Mouse (Mus musculus): Measurements from ENCODE around the gene Vmn2r88. TPM values are rescaled to one million over a fixed set of nuclear protein-coding genes. Genes with fewer than 3 reads are reported as not detected.
"Not testable (repeated sequence)": the region's sequence is repeated elsewhere in the genome, so short reads cannot be mapped to it uniquely, and the experiment has no call there.

Vmn2r88 gene
- total RNA-seq (2021) = not detected
- long read RNA-seq, experiment 1 = 0 reads
- long read RNA-seq, experiment 2 = 0 reads

- intact Hi-C loops (cut with DNase I; ENCODE audit: low total_unique reads) = no loop called here
Observed at GRCm38 (mm10) chr14:51410520-51410919, at the start of gene Vmn2r88. Vmn2r88 (plus strand) TSS chr14:51410820.

GRCm38 (mm10) chr14:51361456-51361855 is 49.2 kb upstream of the Vmn2r88 start, which contains the start of gene Gm7247:
Gm7247 (plus strand) TSS chr14:51361756.
- DNase-seq = no peak
- intact Hi-C loops (cut with DNase I; ENCODE audit: low total_unique reads) = no loop called here

More at GRCm38 (mm10) chr14:51410520-51410919, at the start of gene Vmn2r88:
- no peak for DNase-seq

GRCm38 (mm10) chr14:51382805-51383204 is 27.8 kb upstream of the Vmn2r88 start:
- intact Hi-C loops (cut with DNase I; ENCODE audit: low total_unique reads) = no loop called here
- no peak for DNase-seq

GRCm38 (mm10) chr14:51384351-51384750 is 26.3 kb upstream of the Vmn2r88 start:
- no peak for DNase-seq
- intact Hi-C loops (cut with DNase I; ENCODE audit: low total_unique reads) = no loop called here

- DNase-seq = no peak
- intact Hi-C loops (cut with DNase I; ENCODE audit: low total_unique reads) = no loop called here
Observed at GRCm38 (mm10) chr14:51385741-51386140, 24.9 kb upstream of the Vmn2r88 start.

- no peak for DNase-seq
Observed at GRCm38 (mm10) chr14:51387768-51388167, 22.9 kb upstream of the Vmn2r88 start.

GRCm38 (mm10) chr14:51388222-51388621 is 22.4 kb upstream of the Vmn2r88 start:
- DNase-seq = no peak
- intact Hi-C loops (cut with DNase I; ENCODE audit: low total_unique reads) = no loop called here

More at GRCm38 (mm10) chr14:51387768-51388167, 22.9 kb upstream of the Vmn2r88 start:
- intact Hi-C loops (cut with DNase I; ENCODE audit: low total_unique reads) = no loop called here

GRCm38 (mm10) chr14:51423885-51424284 is 13.3 kb downstream of the Vmn2r88 start:
- no peak for DNase-seq
- intact Hi-C loops (cut with DNase I; ENCODE audit: low total_unique reads) = no loop called here

- DNase-seq; intact Hi-C loops (cut with DNase I; ENCODE audit: low total_unique reads): not testable (repeated sequence)
Observed at GRCm38 (mm10) chr14:51430138-51430537, 19.5 kb downstream of the Vmn2r88 start.

GRCm38 (mm10) chr14:51434546-51434945 is 23.9 kb downstream of the Vmn2r88 start:
- intact Hi-C loops (cut with DNase I; ENCODE audit: low total_unique reads) = no loop called here
- DNase-seq = no peak

GRCm38 (mm10) chr14:51435020-51435419 is 24.4 kb downstream of the Vmn2r88 start:
- intact Hi-C loops (cut with DNase I; ENCODE audit: low total_unique reads) = no loop called here

GRCm38 (mm10) chr14:51438955-51439354 is 28.3 kb downstream of the Vmn2r88 start:
- no peak for DNase-seq
- intact Hi-C loops (cut with DNase I; ENCODE audit: low total_unique reads) = no loop called here

More at GRCm38 (mm10) chr14:51435020-51435419, 24.4 kb downstream of the Vmn2r88 start:
- no peak for DNase-seq

GRCm38 (mm10) chr14:51451557-51451956 is 40.9 kb downstream of the Vmn2r88 start, which contains the start of gene Vmn2r89:
Vmn2r89 (plus strand) TSS chr14:51451857.
- DNase-seq; intact Hi-C loops (cut with DNase I; ENCODE audit: low total_unique reads): not testable (repeated sequence)

Other genes with a start within 250 kb of the Vmn2r88 start
- gene Rnase2b, start 248.6 kb upstream of the Vmn2r88 start, total RNA-seq (2021) = not detected
- not detected for gene Ang2, start 211.7 kb upstream of the Vmn2r88 start, total RNA-seq (2021)
- not detected for gene Ear14, start 207.4 kb upstream of the Vmn2r88 start, total RNA-seq (2021)
- under 1 TPM in 1 of 2 experiments, not detected in 1; 0.64 TPM for gene Rnase2a, start 154.7 kb upstream of the Vmn2r88 start, total RNA-seq (2021)
- not detected for gene Gm7247, start 49.1 kb upstream of the Vmn2r88 start, total RNA-seq (2021)
- gene Vmn2r89, start 41.0 kb downstream of the Vmn2r88 start, total RNA-seq (2021) = not detected
- gene Gm5622, start 142.0 kb downstream of the Vmn2r88 start, total RNA-seq (2021) = not detected
- gene Gm17175, start 163.2 kb downstream of the Vmn2r88 start, total RNA-seq (2021) = not detected
- gene Gm17174, start 181.3 kb downstream of the Vmn2r88 start, total RNA-seq (2021) = not detected
- not detected for gene Gm17078, start 200.5 kb downstream of the Vmn2r88 start, total RNA-seq (2021)
- gene Gm4181, start 224.8 kb downstream of the Vmn2r88 start, total RNA-seq (2021) = not detected

Data from gastrocnemius, postnatal 14 days (tissue).